Mouse (Mus musculus) erythroblast, embryonic 14.5 days (primary cell): Measurements from ENCODE around the gene Trp53rkb.

Source experiments
- GATA1 ChIP-seq: IDR thresholded peaks from 2 replicates; pipeline ENCODE4 v1.6.1; 2012; ENCODE audit warnings: low read length, inconsistent platforms, mixed read lengths
- TAL1 ChIP-seq: IDR thresholded peaks from 3 replicates; pipeline ENCODE4 v1.6.1; 2012; ENCODE audit warnings: low read length, inconsistent platforms, mixed read lengths

DNA sequence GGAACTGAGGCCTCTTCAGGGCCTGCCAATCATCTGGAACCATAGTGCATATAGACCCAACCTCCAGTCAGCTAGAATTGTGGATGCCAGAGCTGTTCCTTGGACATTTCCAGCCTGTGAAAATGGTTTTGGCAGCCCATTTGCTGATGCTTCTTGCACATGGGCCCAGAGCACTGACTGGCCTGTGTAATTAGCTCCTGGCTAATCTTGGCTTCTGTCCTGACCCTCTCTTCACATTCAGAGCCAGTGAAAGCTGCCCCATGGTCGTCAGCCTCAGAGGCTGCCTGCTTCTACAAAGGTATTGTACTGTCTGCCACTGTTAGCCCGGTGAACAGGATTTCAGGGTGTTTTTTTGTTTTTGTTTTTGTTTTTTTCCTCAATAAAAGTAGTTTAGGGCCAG, 30.6 kb downstream of the Trp53rkb start:
- TF ChIP-seq GATA1 (no peak), TAL1 (no peak)
